Mouse (Mus musculus) myocyte (in vitro differentiated cells): ENCODE data around the gene Rhbdd1. TPM values are rescaled to one million over a fixed set of nuclear protein-coding genes. Genes with fewer than 3 reads are reported as not detected.
A peak's percentile ranks its signal among the peaks of the same experiment; 100 is the strongest.

Source experiments
- H3K27me3 ChIP-seq: one replicate; pipeline ENCODE4 v1.6.1; 2011; ENCODE audit not compliant: control insufficient read depth, insufficient read depth, insufficient read length
- H3K36me3 ChIP-seq: one replicate; pipeline ENCODE4 v1.6.1; 2011; ENCODE audit not compliant: control insufficient read depth, insufficient read depth
- H3K4me2 ChIP-seq: one replicate; pipeline ENCODE4 v1.6.1; 2011; ENCODE audit warnings: low read depth, control low read depth
- H3K4me3 ChIP-seq: one replicate; pipeline ENCODE4 v1.5.1; 2011; ENCODE audit warnings: mild to moderate bottlenecking, control low read depth, moderate library complexity
- H3K79me2 ChIP-seq: one replicate; pipeline ENCODE4 v1.6.1; 2011; ENCODE audit not compliant: control insufficient read depth, insufficient read depth
- H3ac ChIP-seq: one replicate; pipeline ENCODE4 v1.6.1; 2011; ENCODE audit not compliant: control insufficient read depth, insufficient read length
- CEBPB ChIP-seq: IDR thresholded peaks from 2 replicates; pipeline ENCODE4 v1.6.1; 2011; ENCODE audit warnings: mild to moderate bottlenecking, moderate library complexity; ENCODE audit not compliant: poor library complexity, insufficient read depth, severe bottlenecking
- E2F4 ChIP-seq: IDR thresholded peaks from one replicate; pipeline ENCODE4 v1.6.1; 2011; ENCODE audit warnings: mild to moderate bottlenecking, control low read depth, moderate library complexity; ENCODE audit not compliant: insufficient read depth
- MAX ChIP-seq: IDR thresholded peaks from one replicate; pipeline ENCODE4 v1.6.1; 2011; ENCODE audit warnings: low read depth, mild to moderate bottlenecking, control low read depth
- MYOD1 ChIP-seq, 3 experiments: IDR thresholded peaks; one replicate each; pipeline ENCODE4 v1.6.1; 2011; ENCODE audit warnings: control low read depth in 2 of 3, low read depth in 2 of 3, mild to moderate bottlenecking in 2 of 3, moderate library complexity in 1 of 3; ENCODE audit not compliant: insufficient read length in 2 of 3, control insufficient read depth in 1 of 3
- MYOG ChIP-seq, 3 experiments: IDR thresholded peaks; one replicate each; pipeline ENCODE4 v1.6.1; 2011; ENCODE audit warnings: control low read depth in 2 of 3, low read depth in 2 of 3, mild to moderate bottlenecking in 2 of 3; ENCODE audit not compliant: insufficient read length in 2 of 3, control insufficient read depth in 1 of 3, insufficient read depth in 1 of 3
- POLR2A ChIP-seq: IDR thresholded peaks from one replicate; pipeline ENCODE4 v1.6.1; 2011; ENCODE audit warnings: low read depth, mild to moderate bottlenecking, control low read depth, moderate library complexity; ENCODE audit not compliant: insufficient read length
- POLR2AphosphoS2 ChIP-seq: IDR thresholded peaks from one replicate; pipeline ENCODE4 v1.6.1; 2011; ENCODE audit warnings: low read depth, control low read depth; ENCODE audit not compliant: insufficient read length
- REST ChIP-seq: IDR thresholded peaks from one replicate; pipeline ENCODE4 v1.6.1; 2011; ENCODE audit warnings: mild to moderate bottlenecking, control low read depth, moderate library complexity; ENCODE audit not compliant: insufficient read depth, insufficient read length
- SRF ChIP-seq: IDR thresholded peaks from one replicate; pipeline ENCODE4 v1.6.1; 2011; ENCODE audit warnings: low read depth; ENCODE audit not compliant: control insufficient read depth, insufficient read length
- TCF12 ChIP-seq: IDR thresholded peaks from one replicate; pipeline ENCODE4 v1.6.1; 2011; ENCODE audit warnings: mild to moderate bottlenecking, control low read depth; ENCODE audit not compliant: poor library complexity, insufficient read depth, severe bottlenecking
- TCF3 ChIP-seq: IDR thresholded peaks from one replicate; pipeline ENCODE4 v1.6.1; 2011; ENCODE audit warnings: low read depth, control low read depth; ENCODE audit not compliant: insufficient read length
- USF1 ChIP-seq: IDR thresholded peaks from one replicate; pipeline ENCODE4 v1.6.1; 2011; ENCODE audit warnings: low read depth, mild to moderate bottlenecking, control low read depth, moderate library complexity
- polyA plus RNA-seq: library from polyadenylated mRNA; unstranded; fragments of >200 nt; fragmentation: generic; extraction: Trizol; gene quantifications from one replicate; pipeline ENCODE4 v1.2.1, GENCODE M21; 2012; ENCODE audit warnings: missing spikeins

Gene Rhbdd1
- 43.3 TPM for polyA plus RNA-seq

GRCm38 (mm10) chr1:82316111-82316745 is at the start of gene Rhbdd1:
Gene Rhbdd1, plus strand, starts transcription at chr1:82316452.
- H3K36me3 ChIP-seq = no peaks in the 10 kb centered on the region
- peaks cover 37% of the 10 kb centered on the region for H3K79me2 ChIP-seq
- peak within 1 kb of the TSS; percentile 98 for H3K4me2 ChIP-seq
- peak within 1 kb of the TSS; percentile 27 for H3ac ChIP-seq
- TF ChIP-seq TCF3 (no peak), POLR2AphosphoS2 (peak; percentile 98), MYOD1 (IDR thresholded peaks at IDR 0.05; ENCODE audit: control insufficient read depth in 1 of 3, insufficient read length in 2 of 3, low read depth in 2 of 3) (peak in 1 of 3 experiments; percentile 10), POLR2A (peak; percentile 87), E2F4 (no peak), SRF (peak; percentile 40), CEBPB (no peak)
- H3K4me3 ChIP-seq = peak within 1 kb of the TSS; percentile 47
- H3K27me3 ChIP-seq = no peaks in the 10 kb centered on the region

- H3K4me2 ChIP-seq = no peak overlapping the region
These were observed 48.7 kb upstream of the Rhbdd1 start for GRCm38 (mm10) chr1:82267547-82267946.

GRCm38 (mm10) chr1:82272231-82272630 is 44.0 kb upstream of the Rhbdd1 start:
- Histone ChIP-seq H3K36me3 (peaks cover 34% of the 10 kb centered on the region), H3K4me2 (no peak overlapping the region), H3K79me2 (peaks cover 98% of the 10 kb centered on the region), H3ac (no peak overlapping the region), H3K4me3 (no peak overlapping the region), H3K27me3 (no peaks in the 10 kb centered on the region)
- TF ChIP-seq E2F4 (no peak), SRF (no peak), CEBPB (no peak), TCF3 (no peak), REST (no peak), MYOG (IDR thresholded peaks at IDR 0.05; ENCODE audit: control insufficient read depth in 1 of 3, insufficient read depth in 1 of 3, insufficient read length in 2 of 3, low read depth in 2 of 3) (no peak), POLR2A (no peak), TCF12 (no peak), MAX (no peak), MYOD1 (IDR thresholded peaks at IDR 0.05; ENCODE audit: control insufficient read depth in 1 of 3, insufficient read length in 2 of 3, low read depth in 2 of 3) (no peak), POLR2AphosphoS2 (no peak), USF1 (no peak)

More at GRCm38 (mm10) chr1:82267547-82267946, 48.7 kb upstream of the Rhbdd1 start:
- TF ChIP-seq MAX (no peak), TCF3 (no peak), MYOD1 (IDR thresholded peaks at IDR 0.05; ENCODE audit: control insufficient read depth in 1 of 3, insufficient read length in 2 of 3, low read depth in 2 of 3) (no peak), TCF12 (no peak), POLR2AphosphoS2 (no peak), POLR2A (no peak), USF1 (no peak), CEBPB (no peak), MYOG (IDR thresholded peaks at IDR 0.05; ENCODE audit: control insufficient read depth in 1 of 3, insufficient read depth in 1 of 3, insufficient read length in 2 of 3, low read depth in 2 of 3) (no peak), E2F4 (no peak), REST (no peak), SRF (no peak)
- Histone ChIP-seq H3K36me3 (peaks cover 13% of the 10 kb centered on the region), H3K79me2 (peaks cover 95% of the 10 kb centered on the region), H3K27me3 (no peaks in the 10 kb centered on the region), H3K4me3 (no peak overlapping the region), H3ac (no peak overlapping the region)

- no peak overlapping the region for H3ac ChIP-seq
- H3K36me3 ChIP-seq = peaks cover 45% of the 10 kb centered on the region
- H3K4me2 ChIP-seq = no peak overlapping the region
- peaks cover 98% of the 10 kb centered on the region for H3K79me2 ChIP-seq
- no peaks in the 10 kb centered on the region for H3K27me3 ChIP-seq
- no peak for TF ChIP-seq MYOD1 (IDR thresholded peaks at IDR 0.05; ENCODE audit: control insufficient read depth in 1 of 3, insufficient read length in 2 of 3, low read depth in 2 of 3)
- TF ChIP-seq POLR2A = no peak
- TF ChIP-seq MAX = no peak
- no peak for TF ChIP-seq CEBPB
- no peak for TF ChIP-seq MYOG (IDR thresholded peaks at IDR 0.05; ENCODE audit: control insufficient read depth in 1 of 3, insufficient read depth in 1 of 3, insufficient read length in 2 of 3, low read depth in 2 of 3)
- TF ChIP-seq E2F4 = no peak
- no peak for TF ChIP-seq SRF
- no peak for TF ChIP-seq TCF3
- no peak for TF ChIP-seq POLR2AphosphoS2
- no peak for TF ChIP-seq TCF12
- no peak for TF ChIP-seq USF1
- TF ChIP-seq REST = no peak
- H3K4me3 ChIP-seq = no peak overlapping the region
These were observed 42.7 kb upstream of the Rhbdd1 start for GRCm38 (mm10) chr1:82273529-82273928.
